Mouse (Mus musculus): ENCODE data around the gene Csnk1d.

GRCm38 (mm10) chr11:121039302-121039701 lies 48.2 kb upstream of the Csnk1d start, which contains the start of gene Cd7:
- TF ChIP-seq HCFC1 (IDR thresholded peaks at IDR 0.05; ENCODE audit: borderline replicate concordance, insufficient read depth, low read length) (no peak), CHD2 (IDR thresholded peaks at IDR 0.05; ENCODE audit: low read depth, low read length) (no peak)
